Mouse (Mus musculus) ES-Bruce4 (cell line): ENCODE data around the gene Pard6a.

Source experiments
- CTCF ChIP-seq: IDR thresholded peaks from one replicate; pipeline ENCODE4 v1.8.1; 2011; ENCODE audit warnings: low read depth, low read length
- POLR2A ChIP-seq: IDR thresholded peaks from one replicate; pipeline ENCODE4 v1.8.1; 2011; ENCODE audit warnings: low read length; ENCODE audit not compliant: insufficient read depth

- TF ChIP-seq POLR2A: no peak
- TF ChIP-seq CTCF: no peak
Measured at GRCm38 (mm10) chr8:105686551-105686950, 14.4 kb upstream of the Pard6a start.
